Mouse (Mus musculus): ENCODE measurements around the gene Stox2.

DNA sequence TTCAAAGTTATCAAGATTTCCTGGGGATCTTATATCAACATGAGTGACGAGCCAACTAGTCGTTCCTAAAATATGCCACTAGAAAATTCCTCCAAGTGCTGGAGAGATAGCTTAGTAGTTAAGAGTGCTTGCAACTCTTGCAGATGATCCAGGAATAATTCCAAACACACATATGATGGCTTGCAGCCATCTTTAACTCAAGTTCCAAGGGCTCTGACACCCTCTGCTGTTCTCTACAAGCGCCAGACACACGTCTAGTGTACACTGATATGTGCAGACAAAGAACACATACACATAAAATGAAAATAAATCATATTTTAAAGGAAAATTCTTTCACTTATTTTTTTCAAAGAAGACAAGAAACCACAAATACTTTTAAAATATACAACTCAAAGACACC lies 237.9 kb downstream of the Stox2 start:
- TF ChIP-seq CTCF (conservative IDR thresholded peaks at IDR 0.05; ENCODE audit: insufficient read depth, insufficient read length, low read depth, low read length) (no peak), POLR2A (IDR thresholded peaks at IDR 0.05; ENCODE audit: low read depth, low read length) (no peak)
